Mouse (Mus musculus): Measurements from ENCODE around the gene Ankrd13d. TPM values are rescaled to one million over a fixed set of nuclear protein-coding genes. Genes with fewer than 3 reads are reported as not detected.

Gene Ankrd13d
- total and polyA plus RNA-seq, 3 experiments: 3.8 to 55.1 (median 13.2) TPM

Other genes with a start within 250 kb of the Ankrd13d start
Only the 20 nearest of the 26 such genes appear.
- gene Cdk2ap2, start 186.0 kb downstream of the Ankrd13d start, total RNA-seq (2012; rRNA removed): 69.5 and 90.3 TPM in 2 replicates
- 57.0 and 63.4 TPM in 2 replicates for gene Cdk2ap2, start 186.0 kb downstream of the Ankrd13d start, total RNA-seq (2014; rRNA removed)
- gene Cdk2ap2, start 186.0 kb downstream of the Ankrd13d start, polyA plus RNA-seq (2012; ENCODE audit: insufficient read length, low read depth): 55.6 and 67.1 TPM in 2 replicates
- gene Pitpnm1, start 183.1 kb downstream of the Ankrd13d start, total RNA-seq (2012; rRNA removed): 43.8 and 46.1 TPM in 2 replicates
- 14.8 and 15.9 TPM in 2 replicates for gene Pitpnm1, start 183.1 kb downstream of the Ankrd13d start, total RNA-seq (2014; rRNA removed)
- gene Pitpnm1, start 183.1 kb downstream of the Ankrd13d start, polyA plus RNA-seq (2012; ENCODE audit: insufficient read length, low read depth): 33.3 and 34.7 TPM in 2 replicates
- 37.5 and 39.7 TPM in 2 replicates for gene Aip, start 157.3 kb downstream of the Ankrd13d start, total RNA-seq (2012; rRNA removed)
- 10.8 and 11.7 TPM in 2 replicates for gene Aip, start 157.3 kb downstream of the Ankrd13d start, total RNA-seq (2014; rRNA removed)
- 64.8 and 87.9 TPM in 2 replicates for gene Aip, start 157.3 kb downstream of the Ankrd13d start, polyA plus RNA-seq (2012; ENCODE audit: insufficient read length, low read depth)
- gene Gpr152, start 143.3 kb downstream of the Ankrd13d start, total RNA-seq (2012; rRNA removed): 0.17 and 0.25 TPM in 2 replicates
- 0.05 TPM in 1 of 2 replicates, not detected in the other for gene Gpr152, start 143.3 kb downstream of the Ankrd13d start, total RNA-seq (2014; rRNA removed)
- gene Gpr152, start 143.3 kb downstream of the Ankrd13d start, polyA plus RNA-seq (2012; ENCODE audit: insufficient read length, low read depth): 0.71 and 0.82 TPM in 2 replicates
- 2.8 and 3.3 TPM in 2 replicates for gene Cabp4, start 139.1 kb downstream of the Ankrd13d start, total RNA-seq (2012; rRNA removed)
- gene Cabp4, start 139.1 kb downstream of the Ankrd13d start, total RNA-seq (2014; rRNA removed): 6.4 and 6.9 TPM in 2 replicates
- gene Cabp4, start 139.1 kb downstream of the Ankrd13d start, polyA plus RNA-seq (2012; ENCODE audit: insufficient read length, low read depth): 11.8 and 14.7 TPM in 2 replicates
- gene Coro1b, start 134.5 kb downstream of the Ankrd13d start, total RNA-seq (2012; rRNA removed): 172 and 194 TPM in 2 replicates
- gene Coro1b, start 134.5 kb downstream of the Ankrd13d start, total RNA-seq (2014; rRNA removed): 154 and 179 TPM in 2 replicates
- 265 and 293 TPM in 2 replicates for gene Coro1b, start 134.5 kb downstream of the Ankrd13d start, polyA plus RNA-seq (2012; ENCODE audit: insufficient read length, low read depth)
- 438 and 452 TPM in 2 replicates for gene Ptprcap, start 129.5 kb downstream of the Ankrd13d start, total RNA-seq (2012; rRNA removed)
- gene Ptprcap, start 129.5 kb downstream of the Ankrd13d start, total RNA-seq (2014; rRNA removed): 380 and 447 TPM in 2 replicates
- 296 and 343 TPM in 2 replicates for gene Ptprcap, start 129.5 kb downstream of the Ankrd13d start, polyA plus RNA-seq (2012; ENCODE audit: insufficient read length, low read depth)
- 20.7 and 25.3 TPM in 2 replicates for gene Rps6kb2, start 119.8 kb downstream of the Ankrd13d start, total RNA-seq (2012; rRNA removed)
- gene Rps6kb2, start 119.8 kb downstream of the Ankrd13d start, total RNA-seq (2014; rRNA removed): 9.7 and 12.0 TPM in 2 replicates
- 26.6 and 27.2 TPM in 2 replicates for gene Rps6kb2, start 119.8 kb downstream of the Ankrd13d start, polyA plus RNA-seq (2012; ENCODE audit: insufficient read length, low read depth)
- gene Carns1, start 107.7 kb downstream of the Ankrd13d start, total RNA-seq (2012; rRNA removed): 3.4 and 4.0 TPM in 2 replicates
- 1.7 and 1.8 TPM in 2 replicates for gene Carns1, start 107.7 kb downstream of the Ankrd13d start, total RNA-seq (2014; rRNA removed)
- gene Carns1, start 107.7 kb downstream of the Ankrd13d start, polyA plus RNA-seq (2012; ENCODE audit: insufficient read length, low read depth): 3.8 and 4.4 TPM in 2 replicates
- gene Tbc1d10c, start 91.9 kb downstream of the Ankrd13d start, total RNA-seq (2012; rRNA removed): 46.3 and 57.8 TPM in 2 replicates
- 43.5 and 51.5 TPM in 2 replicates for gene Tbc1d10c, start 91.9 kb downstream of the Ankrd13d start, total RNA-seq (2014; rRNA removed)
- gene Tbc1d10c, start 91.9 kb downstream of the Ankrd13d start, polyA plus RNA-seq (2012; ENCODE audit: insufficient read length, low read depth): 57.4 and 58.5 TPM in 2 replicates
- 502 and 585 TPM in 2 replicates for gene Ppp1ca, start 91.1 kb downstream of the Ankrd13d start, total RNA-seq (2012; rRNA removed)
- 635 and 651 TPM in 2 replicates for gene Ppp1ca, start 91.1 kb downstream of the Ankrd13d start, total RNA-seq (2014; rRNA removed)
- gene Ppp1ca, start 91.1 kb downstream of the Ankrd13d start, polyA plus RNA-seq (2012; ENCODE audit: insufficient read length, low read depth): 383 and 389 TPM in 2 replicates
- gene Rad9a, start 81.5 kb downstream of the Ankrd13d start, total RNA-seq (2012; rRNA removed): 20.5 and 22.4 TPM in 2 replicates
- 11.5 and 14.3 TPM in 2 replicates for gene Rad9a, start 81.5 kb downstream of the Ankrd13d start, total RNA-seq (2014; rRNA removed)
- 20.0 and 21.7 TPM in 2 replicates for gene Rad9a, start 81.5 kb downstream of the Ankrd13d start, polyA plus RNA-seq (2012; ENCODE audit: insufficient read length, low read depth)
- gene Clcf1, start 68.9 kb downstream of the Ankrd13d start, total RNA-seq (2012; rRNA removed): 0.29 and 1.0 TPM in 2 replicates
- gene Clcf1, start 68.9 kb downstream of the Ankrd13d start, total RNA-seq (2014; rRNA removed): 0.28 TPM in 1 of 2 replicates, not detected in the other
- gene Clcf1, start 68.9 kb downstream of the Ankrd13d start, polyA plus RNA-seq (2012; ENCODE audit: insufficient read length, low read depth): 0.09 TPM in 1 of 2 replicates, not detected in the other
- not detected in 2 replicates for gene AC109138.7, start 68.8 kb downstream of the Ankrd13d start, total RNA-seq (2012; rRNA removed)
- not detected in 2 replicates for gene AC109138.7, start 68.8 kb downstream of the Ankrd13d start, total RNA-seq (2014; rRNA removed)
- gene AC109138.7, start 68.8 kb downstream of the Ankrd13d start, polyA plus RNA-seq (2012; ENCODE audit: insufficient read length, low read depth): not detected in 2 replicates
- 35.0 and 53.4 TPM in 2 replicates for gene Pold4, start 51.2 kb downstream of the Ankrd13d start, total RNA-seq (2012; rRNA removed)
- gene Pold4, start 51.2 kb downstream of the Ankrd13d start, total RNA-seq (2014; rRNA removed): 61.5 and 76.4 TPM in 2 replicates
- 35.1 and 36.8 TPM in 2 replicates for gene Pold4, start 51.2 kb downstream of the Ankrd13d start, polyA plus RNA-seq (2012; ENCODE audit: insufficient read length, low read depth)
- gene Ssh3, start 14.0 kb downstream of the Ankrd13d start, total RNA-seq (2012; rRNA removed): 30.0 and 33.4 TPM in 2 replicates
- gene Ssh3, start 14.0 kb downstream of the Ankrd13d start, total RNA-seq (2014; rRNA removed): 5.6 and 6.9 TPM in 2 replicates
- 12.3 and 13.2 TPM in 2 replicates for gene Ssh3, start 14.0 kb downstream of the Ankrd13d start, polyA plus RNA-seq (2012; ENCODE audit: insufficient read length, low read depth)
- gene Grk2, start 23.1 kb upstream of the Ankrd13d start, total RNA-seq (2012; rRNA removed): 196 and 203 TPM in 2 replicates
- 118 and 119 TPM in 2 replicates for gene Grk2, start 23.1 kb upstream of the Ankrd13d start, total RNA-seq (2014; rRNA removed)
- 191 and 193 TPM in 2 replicates for gene Grk2, start 23.1 kb upstream of the Ankrd13d start, polyA plus RNA-seq (2012; ENCODE audit: insufficient read length, low read depth)
- gene Kdm2a, start 115.1 kb upstream of the Ankrd13d start, total RNA-seq (2012; rRNA removed): 17.3 and 21.7 TPM in 2 replicates
- gene Kdm2a, start 115.1 kb upstream of the Ankrd13d start, total RNA-seq (2014; rRNA removed): 18.0 and 23.1 TPM in 2 replicates
- gene Kdm2a, start 115.1 kb upstream of the Ankrd13d start, polyA plus RNA-seq (2012; ENCODE audit: insufficient read length, low read depth): 43.7 and 51.9 TPM in 2 replicates
- 14.9 and 19.3 TPM in 2 replicates for gene Rhod, start 156.3 kb upstream of the Ankrd13d start, total RNA-seq (2012; rRNA removed)
- 16.6 and 20.1 TPM in 2 replicates for gene Rhod, start 156.3 kb upstream of the Ankrd13d start, total RNA-seq (2014; rRNA removed)
- 14.4 and 15.3 TPM in 2 replicates for gene Rhod, start 156.3 kb upstream of the Ankrd13d start, polyA plus RNA-seq (2012; ENCODE audit: insufficient read length, low read depth)
- 0.04 and 0.17 TPM in 2 replicates for gene Syt12, start 194.3 kb upstream of the Ankrd13d start, total RNA-seq (2012; rRNA removed)
- not detected in 2 replicates for gene Syt12, start 194.3 kb upstream of the Ankrd13d start, total RNA-seq (2014; rRNA removed)
- 0.16 and 0.50 TPM in 2 replicates for gene Syt12, start 194.3 kb upstream of the Ankrd13d start, polyA plus RNA-seq (2012; ENCODE audit: insufficient read length, low read depth)